Mouse (Mus musculus) E14TG2a.4 (cell line): Measurements from ENCODE around the gene Sptb.
A peak's percentile ranks its signal among the peaks of the same experiment; 100 is the strongest.

Experiments used
- H3K27me3 ChIP-seq: 2 replicates; pipeline ENCODE4 v1.6.1; 2014; ENCODE audit warnings: low read length, control low read depth; ENCODE audit not compliant: insufficient read depth
- H3K36me3 ChIP-seq: 2 replicates; pipeline ENCODE4 v1.6.1; 2014; ENCODE audit warnings: low read length, control low read depth; ENCODE audit not compliant: insufficient read depth
- H3K4me1 ChIP-seq: replicated peaks from 2 replicates; pipeline ENCODE4 v1.6.1; 2014; ENCODE audit warnings: low read depth, low read length, control low read depth
- H3K4me3 ChIP-seq: replicated peaks from 2 replicates; pipeline ENCODE4 v1.5.1; 2014; ENCODE audit warnings: mild to moderate bottlenecking, low read length
- H3K9me3 ChIP-seq: 2 replicates; pipeline ENCODE4 v1.6.1; 2014; ENCODE audit warnings: low read length, control low read depth
- CTCF ChIP-seq: conservative IDR thresholded peaks from 2 replicates; pipeline ENCODE4 v1.5.1; 2014; ENCODE audit warnings: low read length
- NANOG ChIP-seq: IDR thresholded peaks from 2 replicates; pipeline ENCODE4 v1.6.1; 2014; ENCODE audit warnings: borderline replicate concordance, low read length, mixed read lengths
- POU5F1 ChIP-seq: IDR thresholded peaks from 2 replicates; pipeline ENCODE4 v1.6.1; 2014; ENCODE audit warnings: low read length, borderline replicate concordance

Sptb gene

DNA sequence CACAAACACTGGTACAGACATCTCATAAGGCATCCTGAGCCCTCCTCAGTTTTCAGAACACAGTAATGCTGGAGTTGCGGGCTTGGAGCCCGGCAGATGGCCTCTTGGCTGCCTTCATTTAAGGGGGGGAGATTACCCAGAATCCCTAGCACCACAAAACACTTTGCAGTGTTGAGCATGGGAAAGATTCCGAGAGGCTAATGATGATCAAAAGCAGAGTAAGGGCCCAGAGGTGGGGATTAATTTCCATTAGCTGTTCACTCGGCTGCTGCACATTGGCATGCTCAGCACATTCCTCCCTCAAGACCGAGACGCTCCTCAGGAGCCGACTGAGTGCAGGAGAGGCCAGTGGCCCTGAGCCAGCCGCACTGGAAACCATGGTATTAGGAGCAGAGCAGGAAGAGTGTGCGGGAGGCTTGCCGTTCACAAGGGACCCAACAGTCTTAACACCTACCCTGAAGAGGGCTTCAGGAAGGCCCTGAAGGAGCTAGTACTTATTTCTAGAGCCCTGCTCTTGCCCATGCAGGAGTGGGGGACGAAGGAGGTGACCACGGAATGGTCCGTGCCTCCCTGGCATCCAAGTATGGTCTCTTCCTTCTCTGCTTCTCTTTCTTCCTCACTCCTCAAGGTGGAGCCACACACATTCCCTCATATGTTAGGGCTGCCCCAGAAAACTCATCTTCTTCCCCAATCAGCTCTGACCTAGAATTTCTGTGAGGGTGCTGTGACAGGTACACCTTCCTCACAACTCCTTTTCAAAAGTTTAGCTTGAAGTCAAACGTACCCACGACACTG is 75.3 kb downstream of the Sptb start:
- Histone ChIP-seq H3K27me3 (peaks cover 5% of the 10 kb centered on the region; the same call in 1 of the 2 replicates), H3K4me3 (no peak overlapping the region), H3K36me3 (no peaks in the 10 kb centered on the region), H3K4me1 (peaks cover 10% of the 10 kb centered on the region), H3K9me3 (no peaks in the 10 kb centered on the region)
- TF ChIP-seq POU5F1 (no peak), CTCF (no peak), NANOG (no peak)

DNA sequence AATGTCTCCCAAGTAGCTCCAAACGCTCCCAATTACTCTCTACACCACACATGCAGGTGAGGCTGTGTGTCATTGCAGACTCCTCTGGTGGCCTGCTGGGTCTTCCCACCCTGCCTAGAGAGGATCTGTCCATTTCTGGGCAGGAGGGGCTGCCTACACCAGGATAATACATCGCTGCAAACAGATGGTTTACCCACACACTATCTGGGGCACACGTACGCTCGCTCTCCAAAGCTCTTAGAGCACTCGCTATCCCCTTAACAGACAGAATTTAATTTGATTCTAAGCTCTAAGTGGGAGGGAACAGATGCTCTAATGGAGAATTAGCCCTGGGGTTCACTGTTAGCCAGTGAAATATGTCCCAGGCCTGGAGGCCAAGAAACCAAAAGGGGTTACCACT is 87.0 kb downstream of the Sptb start:
- no peak for TF ChIP-seq POU5F1
- TF ChIP-seq NANOG, result no peak
- no peak for TF ChIP-seq CTCF
- H3K27me3 ChIP-seq, result peaks cover 5% of the 10 kb centered on the region; the same call in 1 of the 2 replicates
- H3K4me3 ChIP-seq, result no peak overlapping the region

DNA sequence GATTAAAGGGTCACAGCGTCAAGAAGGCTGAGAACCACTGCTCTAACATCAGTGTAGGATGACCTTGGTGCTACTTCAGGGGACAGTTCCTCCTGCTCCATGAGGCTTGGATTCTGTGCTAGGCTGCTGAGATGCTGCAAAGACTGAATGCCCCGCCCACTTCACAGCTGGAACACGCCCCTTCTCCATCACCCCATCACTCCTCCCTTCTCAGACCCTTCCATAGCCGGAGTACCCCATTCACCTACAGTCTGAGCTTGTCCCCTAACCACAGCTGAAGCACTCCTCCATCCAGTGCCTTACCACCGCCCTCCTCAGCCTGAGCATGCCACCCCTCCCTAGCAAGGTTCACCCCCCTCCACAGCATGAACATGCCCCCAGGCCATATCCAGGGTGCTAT is 90.5 kb downstream of the Sptb start:
- TF ChIP-seq POU5F1, result no peak
- TF ChIP-seq NANOG, result no peak
- no peak for TF ChIP-seq CTCF
- H3K27me3 ChIP-seq, result peaks cover 5% of the 10 kb centered on the region; the same call in 1 of the 2 replicates
- no peak overlapping the region for H3K4me3 ChIP-seq
- peaks cover 10% of the 10 kb centered on the region; the same call in 1 of the 2 replicates for H3K4me1 ChIP-seq
- H3K36me3 ChIP-seq, result no peaks in the 10 kb centered on the region
- H3K9me3 ChIP-seq, result no peaks in the 10 kb centered on the region

More for the DNA sequence above, 87.0 kb downstream of the Sptb start:
- Histone ChIP-seq H3K4me1 (peaks cover 5% of the 10 kb centered on the region; the same call in 1 of the 2 replicates), H3K36me3 (no peaks in the 10 kb centered on the region), H3K9me3 (no peaks in the 10 kb centered on the region)

DNA sequence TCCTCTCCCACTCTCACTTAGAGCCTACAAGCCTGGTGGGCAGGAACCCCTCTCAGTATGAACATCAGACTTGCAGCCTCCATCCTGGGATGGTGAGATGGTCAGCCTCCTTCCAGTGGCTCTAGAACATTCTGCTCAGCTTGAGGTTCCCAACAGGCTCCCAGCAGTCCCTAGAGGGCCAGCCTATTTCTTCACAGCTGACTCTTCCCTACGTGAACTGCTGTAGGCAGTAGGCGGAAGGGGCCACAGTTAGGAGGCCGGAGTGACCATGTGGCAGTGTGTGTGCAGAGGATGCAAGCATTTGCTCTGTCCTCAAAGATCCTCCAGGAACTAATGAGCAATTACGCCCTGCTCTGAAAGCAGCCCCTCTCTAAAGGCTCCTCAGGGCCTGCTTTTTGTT is 92.2 kb downstream of the Sptb start:
- Histone ChIP-seq H3K9me3 (no peaks in the 10 kb centered on the region), H3K27me3 (peaks cover 5% of the 10 kb centered on the region; the same call in 1 of the 2 replicates)

GRCm38 (mm10) chr12:76615580-76615937 is 94.8 kb downstream of the Sptb start:
- Histone ChIP-seq H3K4me3 (no peak overlapping the region), H3K9me3 (no peaks in the 10 kb centered on the region), H3K36me3 (no peaks in the 10 kb centered on the region), H3K4me1 (peaks cover 12% of the 10 kb centered on the region; the same call in 1 of the 2 replicates), H3K27me3 (peaks cover 7% of the 10 kb centered on the region)
- no peak for TF ChIP-seq CTCF
- TF ChIP-seq POU5F1, result no peak
- TF ChIP-seq NANOG, result no peak

More for the DNA sequence above, 92.2 kb downstream of the Sptb start:
- Histone ChIP-seq H3K36me3 (no peaks in the 10 kb centered on the region), H3K4me1 (peaks cover 10% of the 10 kb centered on the region; the same call in 1 of the 2 replicates), H3K4me3 (no peak overlapping the region)
- TF ChIP-seq POU5F1, result no peak
- TF ChIP-seq CTCF, result no peak

DNA sequence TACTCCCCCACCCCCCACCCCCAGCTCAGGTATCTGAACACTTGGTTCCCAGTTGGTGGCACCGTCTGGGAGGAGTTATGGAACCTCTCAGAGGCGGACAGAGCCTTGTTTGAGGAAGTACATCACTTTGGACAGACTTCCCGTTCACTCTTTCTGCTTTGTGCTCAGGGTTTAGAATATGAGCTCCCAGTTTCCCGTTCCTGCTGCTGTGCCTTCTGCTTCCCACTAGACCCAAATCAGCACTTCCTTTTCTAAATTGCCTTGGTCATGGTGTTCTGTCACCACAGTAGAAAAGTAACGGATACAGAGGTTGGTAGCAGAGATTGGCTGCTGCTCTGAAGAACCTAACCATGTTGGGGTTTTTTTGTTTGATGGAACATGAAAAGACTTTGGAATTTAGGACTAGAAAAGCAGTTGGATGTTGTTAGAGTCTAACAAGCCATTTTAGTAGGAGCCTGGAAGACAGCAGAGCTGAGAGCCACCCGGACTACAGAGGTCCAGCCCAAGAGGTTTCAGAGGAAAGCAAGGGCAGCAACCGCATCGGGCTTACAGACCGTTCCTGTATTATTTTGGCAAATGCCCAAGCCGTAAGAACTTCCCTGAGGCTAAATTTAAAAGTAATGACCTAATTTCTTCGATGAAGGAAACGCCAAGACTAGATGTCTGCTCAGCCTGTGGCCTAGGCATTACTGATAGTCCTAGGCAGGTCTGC is 95.3 kb downstream of the Sptb start:
- no peaks in the 10 kb centered on the region for H3K9me3 ChIP-seq
- H3K4me1 ChIP-seq, result peaks cover 11% of the 10 kb centered on the region; the same call in 1 of the 2 replicates
- peaks cover 13% of the 10 kb centered on the region for H3K27me3 ChIP-seq
- TF ChIP-seq POU5F1 (no peak), NANOG (no peak), CTCF (no peak)
- no peaks in the 10 kb centered on the region for H3K36me3 ChIP-seq
- H3K4me3 ChIP-seq, result no peak overlapping the region

DNA sequence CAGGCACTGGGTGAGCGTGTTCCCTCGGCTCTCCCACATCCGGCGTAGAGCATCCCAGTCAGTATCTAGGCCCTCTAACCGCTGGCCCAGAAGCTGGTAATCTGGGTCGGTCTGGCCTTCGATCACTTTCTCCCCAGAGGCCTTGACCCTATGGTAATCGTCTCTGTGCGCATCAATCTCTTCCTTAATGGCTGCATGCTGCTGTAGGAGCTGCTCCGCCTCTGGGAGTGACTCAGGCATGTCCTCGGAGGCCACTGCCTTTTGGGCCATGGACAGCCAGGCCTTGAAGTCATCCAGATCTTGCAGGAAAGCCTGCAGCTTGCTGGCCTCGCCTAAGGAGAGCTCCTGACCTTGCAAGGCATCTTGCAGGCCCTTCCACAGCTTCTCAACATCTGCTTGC is 97.7 kb downstream of the Sptb start:
- TF ChIP-seq NANOG (no peak), CTCF (no peak), POU5F1 (no peak)
- H3K27me3 ChIP-seq, result peaks cover 35% of the 10 kb centered on the region
- peaks cover 22% of the 10 kb centered on the region for H3K4me1 ChIP-seq
- no peaks in the 10 kb centered on the region for H3K36me3 ChIP-seq
- H3K9me3 ChIP-seq, result no peaks in the 10 kb centered on the region
- H3K4me3 ChIP-seq, result no peak overlapping the region

- TF ChIP-seq CTCF, result no peak
- no peak for TF ChIP-seq NANOG
- TF ChIP-seq POU5F1, result no peak
- Histone ChIP-seq H3K27me3 (peaks cover 65% of the 10 kb centered on the region), H3K9me3 (no peaks in the 10 kb centered on the region), H3K4me1 (peaks cover 28% of the 10 kb centered on the region), H3K36me3 (no peaks in the 10 kb centered on the region), H3K4me3 (peak overlapping the region; percentile 49)
Observed at GRCm38 (mm10) chr12:76608997-76609565, 101.3 kb downstream of the Sptb start.
